Mouse (Mus musculus): ENCODE measurements at regions not wholly inside any gene's neighbourhood (a gene's known extent, or its start where the extent isn't known, plus 50 kb on each side); places are given as distances from the start of the nearest gene placed in this dataset.
"Not testable (repeated sequence)": the region's sequence is repeated elsewhere in the genome, so short reads cannot be mapped to it uniquely, and the experiment has no call there.

DNA sequence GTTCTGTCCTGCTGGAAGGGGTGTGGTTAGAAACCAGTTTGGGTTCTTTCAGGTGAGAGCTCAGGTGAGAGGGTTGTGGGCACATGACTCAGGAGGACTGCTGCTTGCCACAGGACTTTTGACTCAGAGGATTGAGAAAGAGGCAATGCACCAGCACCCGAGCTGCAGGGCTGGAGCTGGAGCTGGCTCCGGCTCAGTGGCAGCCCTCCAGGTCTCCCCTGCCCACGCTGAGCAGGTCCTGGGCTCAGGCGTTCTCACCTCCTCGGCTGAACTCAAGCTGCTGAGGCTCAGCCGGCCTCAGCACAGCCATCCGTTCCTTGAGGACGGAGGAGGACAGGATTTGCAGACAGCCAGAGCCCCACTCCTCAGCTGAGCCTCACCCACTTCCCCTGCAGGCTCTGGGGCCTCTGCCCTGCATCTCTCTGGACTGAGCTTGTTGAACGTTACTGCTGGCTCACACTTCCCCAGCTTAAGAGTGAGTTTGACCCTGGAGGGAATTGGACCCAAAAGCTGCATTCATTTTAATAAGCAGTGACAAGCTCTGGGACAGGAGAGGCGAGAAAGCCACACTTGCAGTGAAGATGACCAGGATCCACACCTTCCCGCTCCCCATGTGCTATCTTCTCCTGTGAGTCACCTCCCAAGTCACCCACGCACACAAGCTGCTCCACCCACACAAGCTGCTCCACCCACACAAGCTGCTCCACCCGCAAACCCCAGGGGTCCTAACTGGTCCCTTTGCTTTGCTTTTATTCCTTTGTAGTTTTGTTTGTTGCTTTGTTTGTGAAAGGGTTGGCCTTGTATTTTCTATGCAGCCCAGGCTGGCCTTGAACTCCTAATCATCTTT is 981.0 kb downstream of the 4930447A16Rik start:
- no peak for ATAC-seq (ENCODE audit: extremely low read depth, insufficient number of reproducible peaks, low FRiP score, poor library complexity, severe bottlenecking)

DNA sequence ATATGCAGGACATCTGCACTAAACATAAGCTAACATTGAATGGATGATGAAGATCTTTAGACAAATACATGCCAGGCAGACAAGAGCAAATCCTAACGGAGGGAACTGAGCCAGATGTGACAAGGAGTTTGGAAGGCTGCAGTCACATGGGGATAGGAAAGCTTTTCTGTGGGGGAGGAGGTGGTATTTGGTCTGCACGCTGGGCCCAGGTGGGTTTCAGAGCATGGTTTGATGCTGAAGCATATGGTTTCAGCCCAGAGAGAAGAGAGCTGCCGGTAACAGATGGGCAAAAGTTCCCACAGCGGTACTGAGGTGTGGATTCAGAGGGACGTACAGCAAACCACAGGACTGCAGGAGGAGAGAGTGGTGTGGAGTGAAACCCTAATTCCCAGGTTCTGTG is 982.1 kb downstream of the 4930447A16Rik start:
- no peak for ATAC-seq (ENCODE audit: extremely low read depth, insufficient number of reproducible peaks, low FRiP score, poor library complexity, severe bottlenecking)

DNA sequence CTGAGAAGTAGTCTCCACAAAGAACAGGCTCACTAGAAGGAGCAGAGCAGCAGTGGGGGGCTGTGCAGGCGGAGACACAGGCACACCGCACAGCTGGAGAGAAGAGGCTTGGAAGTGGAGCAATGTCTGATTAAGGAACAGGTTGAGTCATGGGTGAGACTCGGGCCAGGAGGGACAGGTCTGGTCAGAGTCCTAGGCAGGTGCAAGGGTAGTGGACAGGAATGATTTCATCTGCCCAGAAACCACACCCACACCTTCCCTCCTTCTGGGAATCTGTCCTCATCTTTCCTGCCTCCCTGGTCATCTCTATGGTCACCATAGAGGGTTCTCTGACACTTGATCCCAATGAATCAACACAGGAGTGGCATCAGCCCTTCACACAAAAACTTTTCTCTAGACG is 983.8 kb downstream of the 4930447A16Rik start:
- ATAC-seq (ENCODE audit: extremely low read depth, insufficient number of reproducible peaks, low FRiP score, poor library complexity, severe bottlenecking): no peak

DNA sequence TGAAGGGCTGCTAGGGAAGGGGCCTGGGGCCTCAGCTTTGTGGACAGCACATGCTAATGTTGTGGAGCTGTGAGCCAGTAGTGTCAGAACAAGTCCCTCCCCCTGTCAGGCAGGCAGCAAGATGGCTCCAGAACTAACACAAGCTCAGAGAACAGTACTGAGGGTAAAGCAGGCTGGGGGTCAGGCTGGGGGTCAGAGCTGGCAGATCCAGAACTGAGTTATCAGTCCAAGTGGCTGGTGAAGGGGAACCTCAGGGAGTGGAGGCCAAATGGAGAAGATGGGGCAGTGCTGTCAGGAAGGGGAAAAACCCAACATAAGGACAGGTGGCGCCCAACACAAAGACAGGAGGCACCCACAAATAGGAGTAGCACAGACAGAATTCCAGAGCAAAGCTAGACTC is 985.1 kb downstream of the 4930447A16Rik start:
- ATAC-seq (ENCODE audit: extremely low read depth, insufficient number of reproducible peaks, low FRiP score, poor library complexity, severe bottlenecking): no peak

DNA sequence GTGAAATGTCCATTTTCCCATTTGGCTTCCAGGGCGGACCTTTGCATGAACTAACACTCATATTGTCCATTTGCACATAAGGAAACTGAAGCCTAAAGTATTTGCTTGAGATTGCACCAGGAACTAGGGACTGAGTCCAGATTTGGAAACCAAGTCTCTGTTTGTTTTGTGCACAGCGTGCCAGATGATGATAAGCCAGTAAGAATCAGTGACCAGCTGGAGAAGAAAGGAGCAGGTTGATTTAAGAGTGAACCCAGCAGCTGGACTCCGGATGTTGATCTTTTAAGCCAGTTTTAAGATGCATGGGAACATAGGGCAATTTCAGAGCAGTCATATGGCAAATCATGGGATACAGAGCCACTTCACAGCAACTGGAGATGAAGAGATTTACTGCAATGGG is 987.1 kb downstream of the 4930447A16Rik start:
- ATAC-seq (ENCODE audit: extremely low read depth, insufficient number of reproducible peaks, low FRiP score, poor library complexity, severe bottlenecking): no peak

DNA sequence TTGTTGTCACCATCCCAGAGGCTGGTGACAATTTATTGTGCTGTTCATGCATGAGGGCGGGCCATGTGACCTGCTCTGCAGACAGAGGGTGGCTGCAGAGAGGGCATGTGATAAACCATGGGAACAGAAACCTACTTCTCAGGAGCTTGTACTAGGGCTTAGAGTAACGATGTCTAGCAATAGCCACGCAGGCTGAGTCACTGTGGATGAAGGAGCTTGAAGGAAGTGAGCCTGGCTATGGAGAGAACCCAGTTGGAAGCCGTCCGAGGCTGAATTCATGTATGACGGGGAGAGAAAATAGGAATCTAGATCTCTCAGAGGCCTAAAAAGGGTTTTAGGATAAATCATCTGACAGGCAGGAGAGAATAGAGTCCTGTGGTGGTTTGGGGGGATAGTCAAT is 988.0 kb downstream of the 4930447A16Rik start:
- no peak for ATAC-seq (ENCODE audit: extremely low read depth, insufficient number of reproducible peaks, low FRiP score, poor library complexity, severe bottlenecking)

DNA sequence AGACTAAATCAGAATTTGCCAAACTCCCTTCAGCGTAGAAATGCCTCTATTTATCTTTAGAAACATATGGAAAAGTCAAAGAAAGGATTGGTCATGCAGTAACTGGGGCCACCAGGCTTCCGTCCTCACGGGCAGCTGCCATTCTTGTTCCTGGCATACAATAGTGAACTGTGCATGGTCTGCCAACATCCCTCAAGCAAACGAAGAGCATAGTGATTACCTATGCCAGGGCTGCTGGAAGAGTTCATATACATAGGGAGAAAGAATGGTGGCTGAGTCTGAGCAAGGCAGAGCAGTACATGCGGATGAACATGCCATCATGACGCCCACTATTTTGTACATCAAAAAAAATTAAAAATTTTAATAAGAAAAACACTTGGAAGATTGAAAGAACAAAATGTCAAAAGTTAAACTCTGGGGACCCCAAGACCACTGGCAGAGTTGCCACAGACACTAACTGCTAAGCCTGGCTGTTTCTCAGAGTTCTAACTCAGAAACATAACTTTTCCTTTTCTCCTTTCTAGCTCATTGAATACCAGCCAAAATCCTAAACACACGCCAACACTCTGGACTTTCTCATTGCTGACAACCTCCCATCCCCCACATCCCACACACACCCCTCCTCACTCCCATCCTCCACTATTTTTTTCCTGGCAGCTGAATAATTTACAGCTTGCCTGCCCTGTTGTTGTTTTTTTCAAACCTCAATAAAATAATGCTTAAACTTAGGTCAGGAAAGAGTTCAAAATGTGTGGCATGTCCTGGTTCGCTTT is 989.1 kb downstream of the 4930447A16Rik start:
- ATAC-seq (ENCODE audit: extremely low read depth, insufficient number of reproducible peaks, low FRiP score, poor library complexity, severe bottlenecking): no peak

DNA sequence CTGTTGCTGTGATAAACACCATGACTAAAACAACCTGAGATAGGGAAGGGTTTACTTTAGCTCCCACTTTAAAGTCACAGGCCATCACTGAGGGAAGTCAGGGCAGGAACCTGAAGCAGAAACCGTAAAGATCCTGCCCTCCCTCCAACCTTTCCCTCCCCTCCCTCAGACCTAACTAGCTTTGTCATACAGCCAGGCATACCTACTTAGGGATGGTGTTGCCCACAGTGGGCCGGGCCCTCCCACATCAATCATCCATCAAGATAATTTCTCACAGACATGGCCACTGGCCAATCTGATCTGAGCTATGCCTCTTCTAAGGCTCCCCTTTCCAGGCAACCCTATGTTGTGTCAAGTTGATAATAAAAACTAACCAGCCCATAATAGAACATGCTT is 989.7 kb downstream of the 4930447A16Rik start:
- ATAC-seq (ENCODE audit: extremely low read depth, insufficient number of reproducible peaks, low FRiP score, poor library complexity, severe bottlenecking): no peak

DNA sequence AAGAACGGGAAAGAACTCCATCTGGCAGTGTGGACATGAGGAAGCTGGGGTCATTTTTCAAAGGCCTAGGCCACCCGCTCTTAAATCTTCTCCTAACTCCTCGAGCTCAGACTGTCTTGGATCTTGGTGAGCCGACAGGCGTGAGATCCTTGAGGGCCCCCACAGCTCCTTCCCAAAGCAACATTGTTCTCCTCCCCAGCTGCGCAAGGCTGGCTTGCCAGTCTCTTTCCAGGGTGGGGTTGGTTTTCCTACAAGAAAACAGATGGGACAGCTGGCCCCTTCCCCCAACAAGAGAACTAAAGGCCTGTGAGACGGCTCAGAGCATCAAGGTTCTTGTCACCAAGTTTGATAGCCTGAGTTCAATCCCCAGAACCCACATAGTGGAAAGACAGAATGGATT is 994.3 kb downstream of the 4930447A16Rik start:
- no peak for ATAC-seq (ENCODE audit: extremely low read depth, insufficient number of reproducible peaks, low FRiP score, poor library complexity, severe bottlenecking)

DNA sequence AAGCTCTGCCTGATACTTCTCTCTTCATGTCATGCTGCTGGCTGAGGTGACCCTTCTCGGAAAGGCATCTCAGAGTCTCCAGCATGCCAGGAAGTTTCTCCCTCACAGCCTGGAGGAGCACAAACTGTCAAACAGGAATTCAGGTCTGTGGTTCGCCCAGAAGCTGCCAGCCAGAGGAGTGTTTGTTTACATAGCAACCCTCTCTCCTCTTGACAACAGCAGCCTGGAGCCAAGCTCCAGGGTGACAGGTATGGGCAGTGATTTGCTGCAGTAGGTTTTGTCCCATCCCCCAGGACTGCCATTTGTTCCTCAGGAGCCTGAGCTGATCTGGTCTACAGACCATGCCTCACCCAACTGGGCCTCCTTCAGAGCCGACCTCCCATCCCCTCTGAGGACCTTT is 995.4 kb downstream of the 4930447A16Rik start:
- ATAC-seq (ENCODE audit: extremely low read depth, insufficient number of reproducible peaks, low FRiP score, poor library complexity, severe bottlenecking): no peak

DNA sequence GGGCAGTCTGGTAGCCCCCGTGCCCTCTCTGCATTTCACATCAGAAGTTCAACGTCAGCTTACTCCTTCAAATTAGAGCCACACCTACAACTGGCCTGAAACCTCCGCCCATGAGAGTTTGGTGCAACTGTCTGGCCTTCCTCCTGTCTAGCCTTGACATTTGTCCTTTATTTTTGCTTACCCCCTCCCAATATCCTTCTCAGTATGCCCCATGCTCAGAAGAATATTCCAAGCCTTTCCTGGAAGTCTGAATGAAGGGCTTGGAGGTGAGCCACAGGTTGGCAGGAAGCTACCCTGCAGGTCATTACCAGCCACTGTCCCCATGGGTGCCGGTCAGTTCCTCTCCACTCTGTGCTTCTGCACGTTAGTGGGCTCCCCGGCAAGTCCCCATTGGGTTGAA is 997.4 kb downstream of the 4930447A16Rik start:
- no peak for ATAC-seq (ENCODE audit: extremely low read depth, insufficient number of reproducible peaks, low FRiP score, poor library complexity, severe bottlenecking)

DNA sequence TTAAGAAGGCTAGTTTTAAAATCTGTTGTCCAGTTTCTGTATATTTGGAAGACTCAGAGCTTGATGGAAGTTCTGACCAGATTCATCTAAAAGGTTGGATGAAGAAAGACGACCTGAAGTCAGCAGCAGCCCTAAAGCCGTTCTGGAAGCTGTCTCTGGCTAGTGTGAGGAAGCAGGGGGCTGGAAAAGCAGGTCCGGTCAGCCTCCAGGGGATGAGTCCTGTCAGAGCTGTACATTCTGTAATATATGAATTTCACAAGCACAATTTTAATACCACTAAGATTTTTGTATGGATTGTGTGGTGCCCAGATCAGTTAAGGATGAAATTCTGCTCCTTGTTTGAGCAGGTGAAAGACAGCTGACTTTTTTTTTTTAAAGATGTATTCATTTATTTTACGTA is 1000.2 kb downstream of the 4930447A16Rik start:
- ATAC-seq (ENCODE audit: extremely low read depth, insufficient number of reproducible peaks, low FRiP score, poor library complexity, severe bottlenecking): no peak

DNA sequence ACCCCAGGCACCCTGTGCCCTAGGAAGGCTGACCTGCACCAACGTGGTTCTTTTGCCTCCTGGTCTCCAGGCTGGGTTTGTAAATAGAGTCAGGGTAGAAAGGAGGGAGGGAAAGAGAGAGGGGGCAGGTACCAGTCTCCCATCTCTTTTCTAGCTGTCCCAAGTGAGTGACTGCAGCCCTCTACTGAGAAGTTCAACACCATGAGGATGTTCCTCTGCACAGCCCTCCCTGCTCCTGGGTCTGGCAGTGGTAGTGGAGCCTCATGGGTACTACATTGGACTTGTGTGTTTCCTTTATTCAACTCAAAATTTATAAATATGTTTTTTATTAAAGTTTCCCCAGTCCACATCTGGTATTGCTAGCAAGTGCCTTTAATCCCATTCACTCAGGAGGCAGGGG is 1002.6 kb downstream of the 4930447A16Rik start:
- no peak for ATAC-seq (ENCODE audit: extremely low read depth, insufficient number of reproducible peaks, low FRiP score, poor library complexity, severe bottlenecking)

DNA sequence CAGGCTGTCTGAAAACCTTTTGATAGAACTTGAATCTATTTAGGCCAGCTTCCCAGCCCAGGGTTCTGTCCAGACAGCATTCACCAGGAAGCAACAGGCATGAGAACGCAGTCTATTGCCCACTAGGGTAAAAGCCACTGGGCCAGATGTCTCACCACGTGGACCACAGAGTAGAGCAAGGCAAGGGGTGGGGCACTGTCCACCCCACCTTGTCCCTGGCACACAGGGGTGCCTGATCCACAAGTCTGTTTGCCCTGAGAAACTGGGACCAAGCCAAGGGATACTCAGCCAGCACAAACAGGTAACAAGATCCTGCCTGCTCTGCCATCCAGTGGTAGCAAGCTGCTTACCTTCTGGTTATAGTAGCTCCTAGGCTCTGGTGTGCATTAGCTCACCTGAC is 1006.3 kb downstream of the 4930447A16Rik start:
- no peak for ATAC-seq (ENCODE audit: extremely low read depth, insufficient number of reproducible peaks, low FRiP score, poor library complexity, severe bottlenecking)

DNA sequence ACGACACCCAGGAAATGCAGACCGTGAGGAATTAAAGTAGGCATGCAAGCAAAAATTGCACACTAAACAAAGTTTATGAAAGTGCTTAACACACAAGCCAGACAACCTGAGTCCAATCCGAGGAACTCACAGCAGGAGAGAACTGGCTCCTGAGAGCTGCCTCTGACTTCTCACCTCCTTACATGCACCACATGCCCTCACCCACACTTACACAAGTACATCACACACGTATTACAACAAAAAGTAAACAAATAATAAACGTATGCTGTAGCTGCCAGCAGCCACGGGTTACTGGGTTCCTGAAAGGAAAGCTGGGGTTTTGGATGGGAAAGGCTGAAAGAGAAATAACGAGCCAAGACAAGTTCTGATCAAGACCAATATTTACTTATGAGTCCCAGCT is 1008.0 kb downstream of the 4930447A16Rik start:
- no peak for ATAC-seq (ENCODE audit: extremely low read depth, insufficient number of reproducible peaks, low FRiP score, poor library complexity, severe bottlenecking)

DNA sequence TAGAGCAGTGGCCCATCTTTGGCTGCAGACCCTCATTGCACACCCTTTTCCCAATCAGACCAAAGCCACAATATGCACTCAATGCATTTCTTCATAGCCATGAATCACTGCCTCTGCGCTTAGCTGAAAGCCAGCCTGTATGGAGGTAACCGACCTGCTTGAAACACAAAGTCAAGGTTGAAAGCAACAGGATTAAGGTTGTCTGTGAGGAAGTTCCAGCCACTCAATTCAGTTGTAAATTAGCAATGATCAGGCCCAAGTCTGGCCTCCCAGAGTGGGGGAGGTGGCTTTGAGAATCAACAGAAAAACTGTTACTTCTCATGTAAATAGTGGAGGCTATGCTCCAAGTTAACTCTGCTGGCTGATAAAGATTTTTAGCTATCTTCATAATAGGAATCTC is 1008.9 kb downstream of the 4930447A16Rik start:
- ATAC-seq (ENCODE audit: extremely low read depth, insufficient number of reproducible peaks, low FRiP score, poor library complexity, severe bottlenecking): not testable (repeated sequence)
